Mouse (Mus musculus): ENCODE results near the gene Snrpa.

DNA sequence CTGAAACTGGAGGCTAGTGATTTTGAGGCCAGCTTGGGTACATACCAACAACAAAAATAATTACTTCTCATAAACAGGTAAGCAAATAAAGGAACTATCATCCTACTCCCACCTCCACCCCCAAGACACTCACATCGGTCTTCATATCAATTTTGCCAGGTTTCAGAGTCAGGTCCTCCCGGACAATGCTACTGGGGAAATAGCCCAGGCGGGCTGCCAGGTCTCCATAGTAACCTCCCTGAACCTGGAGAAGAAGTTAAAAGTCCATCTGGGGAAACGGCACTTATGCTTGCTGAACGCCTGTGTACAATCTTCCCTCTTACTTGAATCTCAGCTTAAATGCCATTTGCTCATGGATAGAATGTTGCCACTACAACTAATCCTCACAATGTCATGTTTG, 16.0 kb downstream of the Snrpa start:
- TF ChIP-seq POLR2A (IDR thresholded peaks at IDR 0.05; ENCODE audit: borderline replicate concordance, control insufficient read depth, low read depth, low read length) (no peak), CTCF (IDR thresholded peaks at IDR 0.05; ENCODE audit: control insufficient read depth, insufficient read depth, low read length) (no peak)

All from bone marrow, adult 2 months (tissue).